Mouse (Mus musculus) liver, adult 10 weeks (tissue): ENCODE results near the gene Actl6b. TPM values are rescaled to one million over a fixed set of nuclear protein-coding genes. Genes with fewer than 3 reads are reported as not detected.

ENCODE experiments used
- polyA plus RNA-seq: library from polyadenylated mRNA; stranded (reverse); fragments of 350-450 nt; fragmentation: Illumina TruSeq; extraction: RNeasy Lipid Tissue Mini Kit (QIAGEN cat#74804); gene quantifications from one replicate; pipeline ENCODE4 v1.2.3, GENCODE M21; 2014; ENCODE audit warnings: low read depth, low replicate concordance

Actl6b gene
- polyA plus RNA-seq = not detected

GRCm38 (mm10) chr5:137553411-137553837, at the start of gene Actl6b:
Gene Actl6b (plus strand): TSS chr5:137553517.

GRCm38 (mm10) chr5:137518436-137518835, 34.9 kb upstream of the Actl6b start, which contains the start of gene Gigyf1:
Gene Gigyf1 (plus strand): TSS chr5:137518548.

GRCm38 (mm10) chr5:137533117-137533827, 20.0 kb upstream of the Actl6b start, which contains the start of the genes Epo and Gnb2:
Gene Epo (minus strand): TSS chr5:137533242.
Gene Gnb2 (minus strand): TSS chr5:137533510.

GRCm38 (mm10) chr5:137569665-137570064, 16.3 kb downstream of the Actl6b start, which contains the start of gene Tfr2:
Gene Tfr2 (plus strand): TSS chr5:137569840.

GRCm38 (mm10) chr5:137600619-137601364, 47.5 kb downstream of the Actl6b start, which contains the start of gene Mospd3:
Gene Mospd3 (minus strand): TSS chr5:137601058.

GRCm38 (mm10) chr5:137613550-137613949, 60.2 kb downstream of the Actl6b start, which contains the start of gene Pcolce:
Gene Pcolce (minus strand): TSS chr5:137613784.

Other genes starting within 250 kb of the Actl6b start
- gene Srrt, start 245.8 kb upstream of the Actl6b start, polyA plus RNA-seq = 19.3 TPM
- gene Trip6, start 239.1 kb upstream of the Actl6b start, polyA plus RNA-seq = 0.19 TPM
- 0.21 TPM for gene Slc12a9, start 219.9 kb upstream of the Actl6b start, polyA plus RNA-seq
- 2.0 TPM for gene Ephb4, start 203.4 kb upstream of the Actl6b start, polyA plus RNA-seq
- not detected for gene Zan, start 76.5 kb upstream of the Actl6b start, polyA plus RNA-seq
- gene Pop7, start 51.0 kb upstream of the Actl6b start, polyA plus RNA-seq = not detected
- 1.5 TPM for gene Gigyf1, start 35.0 kb upstream of the Actl6b start, polyA plus RNA-seq
- gene Epo, start 20.3 kb upstream of the Actl6b start, polyA plus RNA-seq = not detected
- 5.5 TPM for gene Gnb2, start 20.0 kb upstream of the Actl6b start, polyA plus RNA-seq
- gene Tfr2, start 16.3 kb downstream of the Actl6b start, polyA plus RNA-seq = 32.0 TPM
- gene Mospd3, start 47.5 kb downstream of the Actl6b start, polyA plus RNA-seq = 1.3 TPM
- gene Pcolce, start 60.3 kb downstream of the Actl6b start, polyA plus RNA-seq = 0.64 TPM
- gene Fbxo24, start 75.5 kb downstream of the Actl6b start, polyA plus RNA-seq = not detected
- 0.40 TPM for gene Lrch4, start 75.6 kb downstream of the Actl6b start, polyA plus RNA-seq
- gene Gm20605, start 75.7 kb downstream of the Actl6b start, polyA plus RNA-seq = not detected
- not detected for gene Sap25, start 87.8 kb downstream of the Actl6b start, polyA plus RNA-seq
- gene Irs3, start 92.2 kb downstream of the Actl6b start, polyA plus RNA-seq = not detected
- gene Agfg2, start 131.2 kb downstream of the Actl6b start, polyA plus RNA-seq = 10.3 TPM
- gene Nyap1, start 188.1 kb downstream of the Actl6b start, polyA plus RNA-seq = not detected
- gene Tsc22d4, start 192.2 kb downstream of the Actl6b start, polyA plus RNA-seq = 0.79 TPM
- gene Ppp1r35, start 225.3 kb downstream of the Actl6b start, polyA plus RNA-seq = 2.5 TPM
- 4.4 TPM for gene Mepce, start 234.1 kb downstream of the Actl6b start, polyA plus RNA-seq
- 8.9 TPM for gene Zcwpw1, start 234.3 kb downstream of the Actl6b start, polyA plus RNA-seq